Mouse (Mus musculus): ENCODE measurements around the gene Krr1.

DNA sequence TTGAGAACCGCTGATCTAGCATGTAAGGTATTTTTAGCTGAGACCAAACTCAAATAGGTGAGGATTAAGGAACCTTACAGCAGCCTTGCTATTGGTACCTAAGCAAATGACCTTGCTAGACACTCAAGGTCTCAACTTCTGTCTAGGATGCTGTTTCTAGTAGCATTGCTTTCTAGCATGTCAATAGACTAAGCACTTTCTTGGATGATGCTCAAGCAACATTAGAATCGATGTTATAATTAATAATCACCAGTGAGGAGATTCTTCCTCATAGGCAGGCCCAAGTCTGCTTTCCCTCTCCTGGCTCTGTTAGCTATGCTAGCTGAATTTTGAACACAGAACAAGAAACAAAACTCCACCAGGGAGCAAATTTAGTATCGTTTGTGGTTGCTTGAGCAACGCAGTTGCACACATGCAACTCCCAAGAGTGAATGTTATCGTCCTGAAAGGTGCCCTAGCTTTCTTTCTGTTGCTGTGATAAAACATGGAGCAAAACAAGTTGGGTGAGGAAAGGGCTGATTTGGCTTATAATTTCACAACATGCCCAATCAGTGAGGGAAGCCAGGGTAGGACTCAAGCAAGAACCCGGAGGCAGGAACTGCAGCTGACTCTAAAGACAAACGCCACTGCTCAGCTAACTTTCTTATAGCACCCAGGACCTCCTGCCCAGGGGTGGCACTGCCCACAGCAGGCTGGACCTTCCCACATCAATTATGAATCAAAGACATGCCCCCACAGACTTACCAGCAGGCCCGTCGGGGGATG lies 29.5 kb downstream of the Krr1 start:
- TF ChIP-seq POLR2A (IDR thresholded peaks at IDR 0.05; ENCODE audit: borderline replicate concordance, control insufficient read depth, low read depth, low read length) (no peak), CTCF (IDR thresholded peaks at IDR 0.05; ENCODE audit: control insufficient read depth, insufficient read depth, low read length) (no peak)

Data from bone marrow, adult 2 months (tissue).